Mouse (Mus musculus) lung, postnatal 0 days (tissue): Measurements from ENCODE around the gene Prkaca. TPM values are rescaled to one million over a fixed set of nuclear protein-coding genes. Genes with fewer than 3 reads are reported as not detected.

Source experiments
- ATAC-seq: fragments of 200-750 bp; cut with Nextera tagmentation; 2 replicates; pipeline ENCODE4 v1.8.0; 2017; ENCODE audit warnings: moderate library complexity
- DNase-seq: peaks from one replicate; pipeline ENCODE4 v3.0.0-alpha.2; 2016; ENCODE audit warnings: low spot score
- H3K27ac ChIP-seq: fragments of 300-500 bp; sonication (generic); 2 replicates; pipeline ENCODE4 v1.5.1; 2014; ENCODE audit warnings: antibody characterized with exemption, mild to moderate bottlenecking, low read length, mixed read lengths
- H3K27me3 ChIP-seq: fragments of 300-500 bp; sonication (generic); replicated peaks from 2 replicates; pipeline ENCODE4 v1.6.1; 2014; ENCODE audit warnings: low read length, mixed read lengths; ENCODE audit not compliant: insufficient read depth
- H3K36me3 ChIP-seq: fragments of 300-500 bp; sonication (generic); 2 replicates; pipeline ENCODE4 v1.6.1; 2014; ENCODE audit warnings: low read length, mixed read lengths; ENCODE audit not compliant: insufficient read depth
- H3K4me1 ChIP-seq: fragments of 300-500 bp; sonication (generic); 2 replicates; pipeline ENCODE4 v1.6.1; 2014; ENCODE audit warnings: antibody characterized with exemption, low read depth, low read length, mixed read lengths; ENCODE audit not compliant: insufficient read depth
- H3K4me2 ChIP-seq: fragments of 300-500 bp; sonication (generic); replicated peaks from 2 replicates; pipeline ENCODE4 v1.6.1; 2014; ENCODE audit warnings: low read depth, mild to moderate bottlenecking, low read length, moderate library complexity, mixed read lengths
- H3K4me3 ChIP-seq: fragments of 300-500 bp; sonication (generic); 2 replicates; pipeline ENCODE4 v1.5.1; 2014; ENCODE audit warnings: low read depth, low read length
- H3K9ac ChIP-seq: fragments of 300-500 bp; sonication (generic); replicated peaks from 2 replicates; pipeline ENCODE4 v1.6.1; 2014; ENCODE audit warnings: low read depth, mild to moderate bottlenecking
- H3K9me3 ChIP-seq: fragments of 300-500 bp; sonication (generic); 2 replicates; pipeline ENCODE4 v1.6.1; 2016; ENCODE audit warnings: low read length, mixed read lengths
- CTCF ChIP-seq: IDR thresholded peaks from 2 replicates; pipeline ENCODE4 v1.5.1; 2016; ENCODE audit warnings: antibody characterized with exemption, mild to moderate bottlenecking
- EP300 ChIP-seq: IDR thresholded peaks from 2 replicates; pipeline ENCODE4 v1.6.1; 2016; ENCODE audit warnings: antibody characterized with exemption, mild to moderate bottlenecking, control low read depth
- WGBS: fragments of 180-500 bp; shearing (Covaris S2); extraction: QIAGEN DNeasy Blood & Tissue Kit; methylation state at CpG from one replicate; pipeline ENCODE4 v1.1.7; 2014; 5-methylcytosine and 5-hydroxymethylcytosine counted together
- polyA plus RNA-seq: library from polyadenylated mRNA; unstranded; fragments of >200 nt; fragmentation: Nextera tagmentation; extraction: Ambion mirVana; gene quantifications from 2 replicates; pipeline ENCODE4 v1.2.1, GENCODE M21; 2015

The Prkaca gene
- polyA plus RNA-seq, 1 experiment from 2014 or later: 94.9 TPM

GRCm38 (mm10) chr8:83971661-83972060, 1.1 kb upstream of the Prkaca start:
- Histone ChIP-seq H3K4me1 (0 out of 2 replicates have a peak, but pooled peaks cover 2% of the 10 kb centered on the region), H3K9me3 (no peaks in the 10 kb centered on the region), H3K36me3 (no peaks in the 10 kb centered on the region), H3K27ac (peak overlapping the region; percentile 43; the same call in 1 of the 2 replicates), H3K9ac (no peak overlapping the region), H3K4me3 (no peak overlapping the region), H3K4me2 (peak overlapping the region; percentile 92; the same call in 1 of the 2 replicates), H3K27me3 (no peaks in the 10 kb centered on the region)
- no peak for DNase-seq
- no peak for ATAC-seq
- no peak for TF ChIP-seq EP300
- no peak for TF ChIP-seq CTCF
- WGBS: 78% methylated on average over 6 of the region's 6 CpGs

- peak; percentile 37 for DNase-seq
- 2% methylated on average over 17 of the region's 37 CpGs for WGBS
- Histone ChIP-seq H3K4me1 (peaks cover 11% of the 10 kb centered on the region; the same call in 1 of the 2 replicates), H3K36me3 (no peaks in the 10 kb centered on the region), H3K27me3 (no peaks in the 10 kb centered on the region), H3K27ac (peak overlapping the region; percentile 71), H3K4me2 (peak overlapping the region; percentile 92), H3K9ac (peak overlapping the region; percentile 76), H3K9me3 (no peaks in the 10 kb centered on the region), H3K4me3 (peak overlapping the region; percentile 91)
- peak; percentile 21 for ATAC-seq
- no peak for TF ChIP-seq CTCF
- no peak for TF ChIP-seq EP300
Measured at GRCm38 (mm10) chr8:83973161-83974031, 603 bp downstream of the Prkaca start.

GRCm38 (mm10) chr8:83974521-83974920, 1.7 kb downstream of the Prkaca start:
- Histone ChIP-seq H3K4me1 (peaks cover 11% of the 10 kb centered on the region; the same call in 1 of the 2 replicates), H3K9me3 (no peaks in the 10 kb centered on the region), H3K4me3 (no peak overlapping the region), H3K36me3 (no peaks in the 10 kb centered on the region), H3K27me3 (no peaks in the 10 kb centered on the region), H3K27ac (peak overlapping the region; percentile 71; the same call in 1 of the 2 replicates), H3K9ac (no peak overlapping the region), H3K4me2 (peak overlapping the region; percentile 92)
- ATAC-seq: peak; percentile 4; the same call in 1 of the 2 replicates
- TF ChIP-seq EP300: no peak; the same call in 1 of the 2 replicates
- no peak for TF ChIP-seq CTCF
- peak; percentile 60 for DNase-seq
- WGBS: 52% methylated on average over 4 of the region's 4 CpGs

GRCm38 (mm10) chr8:83976101-83976630, 3.4 kb downstream of the Prkaca start:
- H3K9me3 ChIP-seq: no peaks in the 10 kb centered on the region
- ATAC-seq (no peak), DNase-seq (peak; percentile 29)
- H3K27ac ChIP-seq: no peak overlapping the region
- H3K4me2 ChIP-seq: no peak overlapping the region
- peaks cover 11% of the 10 kb centered on the region; the same call in 1 of the 2 replicates for H3K4me1 ChIP-seq
- 79% methylated on average over 4 of the region's 4 CpGs for WGBS
- no peak overlapping the region for H3K4me3 ChIP-seq
- H3K27me3 ChIP-seq: no peaks in the 10 kb centered on the region
- TF ChIP-seq EP300 (no peak), CTCF (peak; percentile 61)
- H3K36me3 ChIP-seq: peaks cover 4% of the 10 kb centered on the region; the same call in 1 of the 2 replicates
- H3K9ac ChIP-seq: no peak overlapping the region

- Histone ChIP-seq H3K27me3 (no peaks in the 10 kb centered on the region), H3K4me3 (no peak overlapping the region), H3K36me3 (peaks cover 9% of the 10 kb centered on the region; the same call in 1 of the 2 replicates), H3K9ac (no peak overlapping the region), H3K9me3 (no peaks in the 10 kb centered on the region), H3K27ac (peak overlapping the region; percentile 54; the same call in 1 of the 2 replicates), H3K4me1 (peaks cover 11% of the 10 kb centered on the region; the same call in 1 of the 2 replicates), H3K4me2 (no peak overlapping the region)
- 77% methylated on average over 5 of the region's 5 CpGs for WGBS
- DNase-seq (no peak), ATAC-seq (no peak)
- TF ChIP-seq EP300 (no peak), CTCF (peak; percentile 41)
Measured at GRCm38 (mm10) chr8:83976779-83977350, 4.1 kb downstream of the Prkaca start.

- WGBS: 33% methylated on average over 6 of the region's 6 CpGs
- peaks cover 11% of the 10 kb centered on the region for H3K36me3 ChIP-seq
- H3K4me3 ChIP-seq: no peak overlapping the region
- peaks cover 11% of the 10 kb centered on the region; the same call in 1 of the 2 replicates for H3K4me1 ChIP-seq
- TF ChIP-seq EP300: no peak
- TF ChIP-seq CTCF: no peak
- no peaks in the 10 kb centered on the region for H3K9me3 ChIP-seq
- peak overlapping the region; percentile 54; the same call in 1 of the 2 replicates for H3K27ac ChIP-seq
- DNase-seq (peak; percentile 53), ATAC-seq (no peak)
- H3K4me2 ChIP-seq: peak overlapping the region; percentile 18
- H3K27me3 ChIP-seq: no peaks in the 10 kb centered on the region
- H3K9ac ChIP-seq: 0 out of 2 replicates have a peak overlapping the region, but pooled peaks have one; percentile 6
Measured at GRCm38 (mm10) chr8:83977646-83978045, 4.9 kb downstream of the Prkaca start.
